ENCODE assay signal across 12 mouse cellular contexts in the genomic region with DNA sequence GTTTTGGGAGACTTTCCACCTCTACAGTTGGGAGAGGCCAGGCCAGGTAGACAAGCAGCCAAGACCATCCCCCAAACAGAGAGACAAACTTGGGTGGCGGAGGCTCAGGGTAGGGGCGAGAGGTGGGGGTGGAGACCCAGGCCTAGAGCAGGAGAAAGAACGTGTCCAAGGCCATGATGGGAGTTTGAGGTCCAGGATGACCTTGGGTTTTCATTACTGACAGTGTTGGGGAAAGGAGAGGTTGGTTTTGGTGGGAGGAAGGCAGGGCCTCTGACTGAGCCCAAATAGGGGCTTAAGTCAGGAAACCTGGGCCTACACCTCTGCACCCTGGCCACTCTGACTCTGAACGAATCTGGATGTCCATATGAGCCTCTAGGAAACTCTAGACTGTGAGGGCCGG. TPM values are rescaled to one million over a fixed set of nuclear protein-coding genes. Genes with fewer than 3 reads are reported as not detected.
DNase-seq lines count a peak whose midpoint lies in the region; ATAC-seq lines count a peak whose summit lies in the region.
"Had no signal": no experiment of that assay in that cellular context is flagged by ENCODE, and none has a peak within 500 bp of the region (broad histone marks: within the 10 kb centered on the region; RNA-seq: fewer than 3 reads in every experiment).

No protein-coding gene starts in this region.

- WGBS in kidney, embryonic 16.5 days, result 47% methylated on average over 5 of the region's 5 CpGs
- WGBS in forebrain, embryonic 12.5 days, result 44% methylated on average over 5 of the region's 5 CpGs
- WGBS in limb, embryonic 10.5 days, result 41% methylated on average over 5 of the region's 5 CpGs
- WGBS in neural tube, embryonic 13.5 days, result 46% methylated on average over 5 of the region's 5 CpGs

- no peak for DNase-seq in kidney, postnatal 10 days
- no peak for DNase-seq in limb, embryonic 10.5 days (ENCODE audit: low spot score)
- DNase-seq in cerebellum, postnatal 25 days, result no peak
- DNase-seq in kidney, postnatal 25 days, result no peak
- no peak for DNase-seq in gastrocnemius, adult 18-20 months (ENCODE audit: low spot score)
- DNase-seq: adrenal gland, postnatal 25 days; cerebellum, postnatal 14 days; gastrocnemius, postnatal 36 days had no signal

- peak overlapping the region; percentile 28; the same call in 1 of the 2 replicates for H3K27ac ChIP-seq in kidney, embryonic 16.5 days (ENCODE audit: low read length)
- 0 out of 2 replicates have a peak overlapping the region, but pooled peaks have one; percentile 25 for H3K27ac ChIP-seq in forebrain, embryonic 12.5 days
- peak overlapping the region; percentile 90 for H3K27ac ChIP-seq in limb, embryonic 10.5 days
- H3K27ac ChIP-seq in neural tube, embryonic 13.5 days (replicated peaks), result peak overlapping the region; percentile 28; the same call in 1 of the 2 replicates

- H3K36me3 ChIP-seq in kidney, embryonic 16.5 days (ENCODE audit: insufficient read depth, low read length), result peaks cover 15% of the 10 kb centered on the region
- no peaks in the 10 kb centered on the region; the same call in 1 of the 2 replicates for H3K36me3 ChIP-seq in forebrain, embryonic 12.5 days (replicated peaks)
- H3K36me3 ChIP-seq in limb, embryonic 10.5 days, result peaks cover 35% of the 10 kb centered on the region
- 0 out of 2 replicates have a peak, but pooled peaks cover 5% of the 10 kb centered on the region for H3K36me3 ChIP-seq in neural tube, embryonic 13.5 days

- H3K4me1 ChIP-seq in kidney, embryonic 16.5 days (ENCODE audit: insufficient read depth, low read length), result peaks cover 42% of the 10 kb centered on the region
- peaks cover 39% of the 10 kb centered on the region for H3K4me1 ChIP-seq in forebrain, embryonic 12.5 days
- H3K4me1 ChIP-seq in limb, embryonic 10.5 days, result peaks cover 62% of the 10 kb centered on the region
- H3K4me1 ChIP-seq in neural tube, embryonic 13.5 days (replicated peaks), result peaks cover 42% of the 10 kb centered on the region

- peak overlapping the region; percentile 71 for H3K4me3 ChIP-seq in kidney, embryonic 16.5 days (ENCODE audit: low read length)
- H3K4me3 ChIP-seq in forebrain, embryonic 12.5 days (replicated peaks), result peak overlapping the region; percentile 54
- H3K4me3 ChIP-seq in limb, embryonic 10.5 days, result peak overlapping the region; percentile 71
- H3K4me3 ChIP-seq in neural tube, embryonic 13.5 days, result peak overlapping the region; percentile 53

- 0 out of 2 replicates have a peak, but pooled peaks have one; percentile 1 for ATAC-seq in kidney, embryonic 16.5 days (ENCODE audit: low FRiP score, low TSS enrichment)
- ATAC-seq in forebrain, embryonic 12.5 days (ENCODE audit: low FRiP score), result no peak
- ATAC-seq in neural tube, embryonic 13.5 days (ENCODE audit: low read depth), result no peak

- H3K4me2 ChIP-seq in kidney, embryonic 16.5 days (replicated peaks; ENCODE audit: low read depth, low read length), result peak overlapping the region; percentile 87
- H3K4me2 ChIP-seq in forebrain, embryonic 12.5 days, result peak overlapping the region; percentile 91
- peak overlapping the region; percentile 90 for H3K4me2 ChIP-seq in neural tube, embryonic 13.5 days

- H3K9me3 ChIP-seq in kidney, embryonic 16.5 days (ENCODE audit: low read length), result peaks cover 5% of the 10 kb centered on the region; the same call in 1 of the 2 replicates
- H3K9me3 ChIP-seq in forebrain, embryonic 12.5 days, result peaks cover 3% of the 10 kb centered on the region; the same call in 1 of the 2 replicates
- H3K9me3 ChIP-seq in limb, embryonic 10.5 days (replicated peaks), result no peaks in the 10 kb centered on the region
- H3K9me3 ChIP-seq in neural tube, embryonic 13.5 days, result no peaks in the 10 kb centered on the region

- peak overlapping the region; percentile 8 for H3K9ac ChIP-seq in kidney, embryonic 16.5 days (replicated peaks; ENCODE audit: low read length)
- H3K9ac ChIP-seq in forebrain, embryonic 12.5 days, result no peak overlapping the region
- H3K9ac ChIP-seq in neural tube, embryonic 13.5 days, result peak overlapping the region; percentile 70; the same call in 1 of the 2 replicates

- peaks cover 37% of the 10 kb centered on the region for H3K27me3 ChIP-seq in kidney, embryonic 16.5 days (ENCODE audit: insufficient read depth, low read length)
- peaks cover 71% of the 10 kb centered on the region for H3K27me3 ChIP-seq in forebrain, embryonic 12.5 days
- peaks cover 33% of the 10 kb centered on the region for H3K27me3 ChIP-seq in limb, embryonic 10.5 days (ENCODE audit: low read depth, poor library complexity, severe bottlenecking)
- peaks cover 69% of the 10 kb centered on the region for H3K27me3 ChIP-seq in neural tube, embryonic 13.5 days

RNA-seq across cellular contexts. Expression of gene Mdfi, which starts 2.7 kb away (rescaled TPM):
- 13.9 and 14.0 TPM in 2 replicates for polyA plus RNA-seq in kidney, embryonic 16.5 days (2015; fragmentation: Nextera tagmentation; extraction: Ambion mirVana)
- 7.2 and 9.9 TPM in 2 replicates for polyA plus RNA-seq in forebrain, embryonic 12.5 days (2016; fragmentation: Nextera tagmentation; extraction: Ambion mirVana)
- 18.9 and 21.6 TPM in 2 replicates for polyA plus RNA-seq in limb, embryonic 10.5 days (2016; fragmentation: Nextera tagmentation; extraction: Ambion mirVana)
- 3.6 and 4.7 TPM in 2 replicates for polyA plus RNA-seq in neural tube, embryonic 13.5 days (2015; fragmentation: Nextera tagmentation; extraction: Ambion mirVana)
- total RNA-seq in gastrocnemius, adult 18-20 months (2021), result under 1 TPM in 1 of 2 experiments, not detected in 1; 0.64 TPM
- total RNA-seq: MEL had no signal

Comparison
In these comparisons a context has a peak if more than half of its experiments do, and no peak if none do; other contexts are left out.
1. H3K27ac ChIP-seq: peak in every context shown above with its lines; median percentile 90 in limb, embryonic 10.5 days; 28 in kidney, embryonic 16.5 days; 28 in neural tube, embryonic 13.5 days; 25 in forebrain, embryonic 12.5 days.